Mouse (Mus musculus): ENCODE measurements at regions not wholly inside any gene's neighbourhood (a gene's known extent, or its start where the extent isn't known, plus 50 kb on each side); places are given as distances from the start of the nearest gene placed in this dataset.
"Not testable (repeated sequence)": the region's sequence is repeated elsewhere in the genome, so short reads cannot be mapped to it uniquely, and the experiment has no call there.

GRCm38 (mm10) chr2:17065149-17066145 is 665.8 kb downstream of the Nebl start:
- DNase-seq (ENCODE audit: low spot score in 2 of 2): not testable (repeated sequence)
